Mouse (Mus musculus): ENCODE measurements around the gene Tmem120b.

Gene Tmem120b

DNA sequence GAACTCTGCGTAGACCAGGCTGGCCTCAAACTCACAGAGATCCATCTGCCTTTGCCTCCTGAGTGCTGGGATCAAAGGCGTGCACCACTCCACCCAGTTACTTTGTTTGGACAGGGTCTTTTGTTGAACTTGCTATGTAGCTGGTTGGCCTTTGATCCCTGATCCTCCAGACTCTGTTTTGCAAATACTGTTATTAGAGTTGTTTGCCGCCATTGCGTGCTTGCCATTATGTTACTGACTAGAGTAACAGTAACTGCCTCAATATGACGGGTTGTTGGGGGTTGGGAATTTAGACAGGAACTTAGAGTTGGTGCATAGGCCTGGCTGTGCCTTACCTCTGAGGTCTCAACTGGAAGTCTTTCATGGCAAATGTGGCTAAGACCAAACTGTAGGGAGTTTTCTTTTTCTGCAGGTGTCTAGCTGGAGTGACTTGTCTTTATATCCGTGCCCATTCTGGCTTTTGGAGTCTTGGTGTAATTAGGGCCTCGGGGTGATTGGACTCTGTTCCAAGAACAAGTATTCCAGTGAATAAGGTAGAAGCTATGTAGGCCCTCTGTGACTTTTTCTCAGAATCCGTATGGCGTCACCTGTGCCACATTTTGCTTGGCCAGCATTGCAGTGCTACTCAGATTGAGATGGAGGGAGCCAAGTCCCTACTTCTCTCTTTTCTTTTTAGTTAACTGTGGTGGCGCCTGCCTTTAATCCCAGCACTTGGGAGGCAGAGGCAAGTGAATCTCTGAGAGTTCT lies 22.5 kb downstream of the Tmem120b start:
- DNase-seq (ENCODE audit: low read depth, low spot score), result no peak

GRCm38 (mm10) chr5:123093077-123093633 lies 24.9 kb downstream of the Tmem120b start:
- no peak for DNase-seq (ENCODE audit: low read depth, low spot score)

DNA sequence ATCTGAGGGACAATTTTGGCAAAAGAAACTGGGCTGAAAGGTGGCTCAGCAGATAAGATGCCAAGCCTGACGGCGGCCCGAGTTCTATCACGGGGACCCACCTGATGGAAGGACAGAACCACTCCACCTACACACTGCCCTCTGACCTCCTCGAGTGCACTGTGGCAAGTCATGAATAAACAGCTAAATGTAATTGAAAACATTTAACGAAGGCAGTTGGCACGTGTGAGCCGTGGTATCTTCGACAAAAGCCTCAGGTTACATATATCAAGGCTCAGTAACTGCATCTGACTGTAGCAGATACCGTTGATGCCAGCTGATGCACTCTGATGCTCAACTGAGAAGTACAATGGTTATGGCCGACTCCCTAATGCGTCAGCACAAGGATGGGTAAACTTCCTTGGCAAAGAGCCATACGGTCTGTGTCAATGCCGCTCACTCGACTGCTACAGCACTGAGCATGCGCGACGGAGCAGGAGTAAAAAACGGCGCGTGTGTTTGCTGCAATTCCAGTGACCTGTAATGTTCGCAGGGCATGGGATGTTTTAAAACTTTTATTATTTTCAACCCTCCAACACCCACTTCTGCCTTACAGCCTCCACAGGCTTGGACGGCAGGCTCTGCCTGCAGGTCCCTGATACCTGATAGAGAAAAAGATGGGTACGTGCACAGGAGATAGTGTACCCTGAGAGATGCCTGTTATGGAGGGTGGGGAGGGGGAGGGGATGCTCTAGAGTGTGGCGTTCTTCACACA lies 26.2 kb downstream of the Tmem120b start:
- no peak for DNase-seq (ENCODE audit: low read depth, low spot score)

DNA sequence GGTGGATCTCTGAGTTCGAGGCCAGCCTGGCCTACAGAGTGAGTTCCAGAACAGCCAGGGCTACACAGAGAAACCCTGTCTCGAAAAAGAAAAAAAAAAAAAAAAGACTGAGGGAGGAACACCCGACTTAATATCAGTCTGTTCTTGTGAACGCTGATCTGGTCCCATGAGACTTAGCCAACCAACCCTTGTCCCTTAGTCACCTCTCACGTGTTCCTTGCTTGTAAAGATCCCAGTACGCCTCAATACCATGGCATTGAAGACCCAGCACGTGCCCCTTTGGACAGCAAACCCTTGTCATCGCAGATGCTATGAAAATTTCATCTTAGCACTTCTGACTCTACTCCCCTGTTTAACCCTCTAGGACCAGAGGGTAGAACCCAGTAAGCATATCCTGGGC lies 28.1 kb downstream of the Tmem120b start:
- no peak for DNase-seq (ENCODE audit: low read depth, low spot score)

- no peak for DNase-seq (ENCODE audit: low read depth, low spot score)
Observed at GRCm38 (mm10) chr5:123098487-123098886, 30.3 kb downstream of the Tmem120b start.

DNA sequence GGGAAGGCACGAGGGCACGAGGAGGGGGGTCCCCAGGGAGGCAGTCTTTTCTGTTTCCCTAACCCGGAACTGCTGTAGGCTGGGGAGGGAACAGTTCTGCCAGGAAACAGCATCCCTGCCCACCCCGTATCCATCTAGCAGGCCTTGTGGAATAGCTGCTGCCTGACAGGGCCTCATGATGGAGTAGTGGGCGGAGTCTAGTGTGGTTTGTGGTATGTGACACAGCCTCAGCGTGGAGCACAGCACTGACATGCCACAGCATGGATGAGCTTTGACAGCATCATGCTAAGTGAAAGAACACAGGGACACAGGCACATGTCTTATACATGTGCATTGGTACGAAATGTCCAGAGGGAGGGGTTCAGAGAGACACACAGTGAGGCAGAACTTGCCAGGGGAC lies 34.2 kb downstream of the Tmem120b start:
- DNase-seq (ENCODE audit: low read depth, low spot score), result no peak

DNA sequence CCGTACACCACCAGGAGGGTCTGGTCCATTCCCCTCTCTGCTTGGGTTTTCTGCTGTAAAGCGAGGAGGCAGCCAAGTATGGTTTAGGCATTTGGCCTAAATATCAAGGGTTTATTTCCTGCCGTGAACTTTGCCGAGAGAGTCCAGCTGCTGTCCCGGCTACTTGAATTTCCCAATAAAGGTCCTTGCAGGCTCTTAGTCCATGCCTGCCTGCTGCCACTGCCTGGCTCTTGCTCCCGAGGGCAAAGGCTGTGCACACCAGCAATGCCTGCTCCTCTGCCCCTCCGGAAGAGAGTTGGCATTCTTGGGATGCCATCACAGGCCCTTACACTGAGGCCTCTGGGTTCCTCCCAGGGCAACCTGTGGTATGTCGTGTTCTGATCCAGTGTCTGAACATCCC lies 35.3 kb downstream of the Tmem120b start:
- DNase-seq (ENCODE audit: low read depth, low spot score), result no peak

DNA sequence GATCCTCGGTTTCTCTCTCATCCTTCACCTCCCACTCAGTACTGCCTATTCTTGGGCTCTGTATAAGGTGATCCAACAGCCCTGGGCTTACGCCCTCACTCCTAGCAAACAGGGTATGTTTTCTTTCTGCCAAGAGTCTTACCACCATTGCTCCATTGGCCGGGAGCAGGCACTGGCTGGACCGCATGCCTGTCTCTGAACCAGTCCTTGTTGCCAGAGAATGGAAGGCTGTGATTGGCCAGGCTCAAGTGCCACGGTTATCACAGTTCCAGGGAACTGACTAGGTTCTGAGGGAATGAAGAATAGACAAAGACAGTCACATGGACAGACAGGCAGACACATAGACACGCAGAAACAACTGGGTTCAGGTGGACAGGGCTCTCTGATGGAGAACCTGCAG lies 36.6 kb downstream of the Tmem120b start:
- no peak for DNase-seq (ENCODE audit: low read depth, low spot score)

- no peak for DNase-seq (ENCODE audit: low read depth, low spot score)
Observed at GRCm38 (mm10) chr5:123109452-123110203, 41.4 kb downstream of the Tmem120b start.

DNA sequence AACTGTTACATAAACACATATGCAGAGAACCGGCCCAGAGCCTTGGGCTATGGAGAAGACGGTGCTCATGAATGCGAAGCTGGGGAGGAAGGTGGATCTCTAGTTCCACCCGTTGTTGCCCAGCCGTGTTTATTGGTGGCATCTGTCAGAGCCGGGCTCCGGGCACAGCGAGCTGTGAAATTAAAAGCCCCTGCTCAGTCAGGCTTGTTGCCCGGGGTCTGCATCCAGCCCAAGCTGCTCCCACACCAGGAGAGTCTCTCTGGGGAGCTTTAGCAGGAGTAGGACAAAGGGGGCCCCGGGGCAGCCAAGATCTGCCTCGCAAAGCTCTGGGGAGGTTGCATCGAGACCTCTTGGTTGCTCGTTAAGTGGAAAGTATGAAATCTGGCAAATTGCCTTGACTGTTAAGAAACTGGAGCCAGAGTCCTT lies 42.1 kb downstream of the Tmem120b start:
- DNase-seq (ENCODE audit: low read depth, low spot score), result no peak

- no peak for DNase-seq (ENCODE audit: low read depth, low spot score)
Observed at GRCm38 (mm10) chr5:123114109-123114508, 45.9 kb downstream of the Tmem120b start.

- no peak for DNase-seq (ENCODE audit: low read depth, low spot score)
Observed at GRCm38 (mm10) chr5:123114924-123115323, 46.7 kb downstream of the Tmem120b start.

GRCm38 (mm10) chr5:123116080-123116479 lies 47.9 kb downstream of the Tmem120b start:
- no peak for DNase-seq (ENCODE audit: low read depth, low spot score)

DNA sequence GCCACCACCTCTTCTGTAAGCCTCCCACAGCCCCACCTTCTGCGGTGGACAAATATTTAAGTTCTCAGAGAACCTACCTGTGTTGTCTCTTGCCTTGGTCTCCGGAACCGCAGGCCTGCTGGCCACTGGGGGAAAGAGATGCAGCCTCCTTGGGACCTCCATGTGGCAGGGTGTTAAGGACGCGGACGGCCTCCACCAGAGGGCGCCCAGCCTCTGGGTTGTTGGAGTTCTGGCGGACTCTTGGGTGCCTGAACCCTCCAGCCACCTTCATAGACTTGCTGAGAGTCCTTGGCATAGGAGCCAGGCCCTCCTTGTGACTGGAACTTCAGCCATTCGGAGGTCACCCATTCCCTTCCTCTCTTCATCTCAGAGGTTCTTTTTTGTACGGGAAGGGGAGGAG lies 49.0 kb downstream of the Tmem120b start:
- no peak for DNase-seq (ENCODE audit: low read depth, low spot score)

GRCm38 (mm10) chr5:123117773-123118172 lies 49.6 kb downstream of the Tmem120b start:
- DNase-seq (ENCODE audit: low read depth, low spot score), result no peak

DNA sequence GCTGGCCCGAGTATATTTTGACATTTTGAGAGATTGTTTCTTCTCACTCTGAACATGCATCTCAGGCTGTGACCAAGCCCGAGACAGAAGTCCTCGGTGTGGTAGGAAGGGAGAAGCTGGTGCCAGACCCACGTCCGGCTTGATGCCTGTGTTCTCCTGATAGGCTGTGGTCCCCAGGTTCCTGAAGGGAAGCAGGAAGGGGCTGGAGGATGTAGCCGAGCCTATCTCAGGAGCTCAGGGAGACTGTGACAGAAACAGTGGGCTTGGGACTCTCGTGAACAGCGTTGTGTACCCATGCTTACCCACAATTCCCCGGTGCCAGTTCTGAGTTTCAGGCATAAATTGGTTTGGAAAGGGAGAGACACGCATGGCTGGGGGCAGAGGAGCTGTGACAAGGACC lies 50.6 kb downstream of the Tmem120b start:
- DNase-seq (ENCODE audit: low read depth, low spot score), result no peak

DNA sequence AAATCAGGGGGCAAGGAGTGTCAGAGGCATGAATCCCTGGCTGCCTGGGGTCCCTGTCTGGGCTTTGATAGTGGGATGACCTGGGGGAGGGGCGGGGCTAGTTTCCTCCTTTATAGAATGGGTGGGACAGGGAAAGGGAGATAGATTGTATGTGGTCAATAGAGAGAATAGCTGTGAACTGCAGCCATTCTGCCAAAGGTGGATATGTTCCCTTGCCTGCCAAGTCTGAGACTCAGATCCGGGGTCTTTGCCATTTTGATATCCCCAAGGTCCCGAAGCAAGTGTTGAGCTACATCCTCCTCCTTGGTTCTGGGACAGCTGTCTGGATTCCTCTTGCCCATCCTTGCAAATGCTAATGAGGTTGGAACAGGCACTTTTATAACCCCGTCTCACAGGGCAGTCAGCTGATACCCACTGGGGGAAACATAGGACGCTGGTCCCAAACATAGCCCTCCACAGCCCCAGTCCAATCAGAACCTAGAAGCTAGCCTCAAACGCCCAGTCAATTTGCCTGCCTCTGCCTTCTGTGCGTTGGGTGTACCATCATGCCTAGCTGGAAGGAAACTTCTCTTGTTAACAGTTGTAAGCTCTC lies 52.5 kb downstream of the Tmem120b start:
- no peak for DNase-seq (ENCODE audit: low read depth, low spot score)

GRCm38 (mm10) chr5:123122181-123122580 lies 54.0 kb downstream of the Tmem120b start:
- DNase-seq (ENCODE audit: low read depth, low spot score), result no peak

DNA sequence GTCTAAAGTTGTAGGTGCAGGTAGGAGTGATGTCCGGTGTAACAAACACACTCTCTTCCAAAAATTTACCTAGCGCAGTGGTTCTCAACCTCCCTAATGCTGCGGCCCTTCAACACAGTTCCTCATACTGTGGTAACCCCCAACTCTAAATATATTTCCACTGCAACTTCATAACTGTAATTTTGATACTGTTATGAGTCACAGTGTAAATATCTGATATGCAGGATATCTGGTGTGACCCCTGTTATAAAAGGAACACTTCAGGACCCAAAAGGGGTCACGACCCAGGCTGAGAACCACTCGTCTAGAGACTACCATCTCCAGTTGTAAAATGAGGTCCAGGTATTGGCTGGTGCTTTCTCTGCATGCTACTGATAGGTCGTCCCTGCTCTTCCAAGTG lies 56.9 kb downstream of the Tmem120b start:
- no peak for DNase-seq (ENCODE audit: low read depth, low spot score)

DNA sequence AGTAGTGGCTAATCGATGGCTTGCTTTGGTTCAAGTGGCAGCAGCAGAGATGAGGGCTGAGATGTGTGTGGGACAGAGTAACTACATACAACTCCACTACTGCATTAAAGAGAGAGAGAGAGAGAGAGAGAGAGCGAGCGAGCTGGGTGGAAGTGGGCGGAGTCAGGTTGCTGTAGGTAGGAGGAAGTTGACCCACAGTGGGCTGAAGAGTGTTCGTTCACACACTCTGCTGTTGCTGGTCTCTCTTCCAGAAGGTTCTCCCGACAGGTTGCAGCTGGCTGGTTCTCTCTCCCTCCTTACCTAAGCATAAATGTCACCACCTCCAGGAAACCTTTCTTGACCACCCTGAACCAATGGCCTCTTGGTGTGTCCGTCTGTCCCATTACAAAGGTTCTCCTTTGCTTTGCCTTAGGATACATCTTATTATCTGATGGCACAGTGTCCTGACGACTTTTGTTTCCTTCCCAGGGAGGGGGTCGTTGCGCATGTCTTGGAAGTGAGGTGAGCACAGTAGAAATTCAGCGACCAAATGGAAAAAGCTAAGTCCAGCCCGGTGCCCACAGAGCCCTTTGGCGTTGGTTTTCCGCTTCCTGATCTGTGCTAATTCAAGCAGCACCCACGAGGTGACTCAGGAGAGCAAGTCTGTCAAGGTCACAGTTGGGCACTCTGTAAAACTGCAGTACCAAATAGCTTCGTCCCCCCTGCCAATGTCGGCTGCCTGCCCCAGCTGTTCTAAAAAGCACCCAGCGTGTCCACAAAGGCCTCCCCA lies 57.6 kb downstream of the Tmem120b start:
- no peak for DNase-seq (ENCODE audit: low read depth, low spot score)

DNA sequence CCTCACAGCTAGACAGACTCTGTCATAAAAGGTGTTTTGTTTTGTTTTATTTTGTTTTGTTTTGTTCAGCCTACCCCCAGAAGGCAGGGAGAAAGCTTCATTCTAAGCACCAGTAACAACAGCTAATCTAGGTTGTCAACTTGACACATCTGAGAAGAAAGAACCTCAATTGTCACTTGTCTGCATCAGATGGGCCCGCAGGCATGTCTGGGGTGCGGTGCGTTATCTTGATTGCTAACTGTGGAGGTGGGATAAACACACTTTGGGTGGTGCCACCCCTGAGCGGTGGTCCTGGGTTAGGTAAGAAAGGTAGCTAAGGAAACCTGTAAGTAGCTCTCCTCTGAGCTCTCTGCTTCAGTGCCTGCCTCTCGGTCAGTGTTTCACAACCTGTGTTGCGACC lies 58.8 kb downstream of the Tmem120b start:
- no peak for DNase-seq (ENCODE audit: low read depth, low spot score)
